Mouse (Mus musculus) lung, adult 2 months (tissue): Measurements from ENCODE around the gene Ranbp3l. TPM values are rescaled to one million over a fixed set of nuclear protein-coding genes. Genes with fewer than 3 reads are reported as not detected.

Experiments used
- DNase-seq: peaks from one replicate; pipeline ENCODE4 v3.0.0; 2022
- H3K4me1 ChIP-seq: fragments of 200-500 bp; 2 replicates; pipeline ENCODE4 v1.6.1; 2011; ENCODE audit warnings: low read length; ENCODE audit not compliant: control insufficient read depth, insufficient read depth
- H3K4me3 ChIP-seq: fragments of 200-500 bp; replicated peaks from 2 replicates; pipeline ENCODE3; 2011; ENCODE audit warnings: low read depth, mild to moderate bottlenecking, control low read depth, low read length; ENCODE audit errors: extremely low read depth
- CTCF ChIP-seq: fragments of 200-500 bp; IDR thresholded peaks from 2 replicates; pipeline ENCODE4 v1.5.1; 2011; ENCODE audit warnings: mild to moderate bottlenecking, low read length, control low read depth; ENCODE audit not compliant: insufficient read depth
- POLR2A ChIP-seq: fragments of 200-500 bp; IDR thresholded peaks from 2 replicates; pipeline ENCODE4 v1.6.1; 2011; ENCODE audit warnings: low read depth, mild to moderate bottlenecking, control low read depth, low read length, borderline replicate concordance; ENCODE audit errors: extremely low read depth
- WGBS: fragments of 180-500 bp; shearing (Covaris S2); methylation state at CpG from one replicate; pipeline ENCODE4 v1.1.7; 2018; 5-methylcytosine and 5-hydroxymethylcytosine counted together
- polyA plus RNA-seq: library from polyadenylated mRNA; depleted of rRNA; stranded (reverse); fragments of >200 nt; gene quantifications from 2 replicates; pipeline ENCODE4 v1.2.3, GENCODE M21; 2012; rRNA removed

Ranbp3l gene
- polyA plus RNA-seq, 1 experiment = 0.07 TPM

DNA sequence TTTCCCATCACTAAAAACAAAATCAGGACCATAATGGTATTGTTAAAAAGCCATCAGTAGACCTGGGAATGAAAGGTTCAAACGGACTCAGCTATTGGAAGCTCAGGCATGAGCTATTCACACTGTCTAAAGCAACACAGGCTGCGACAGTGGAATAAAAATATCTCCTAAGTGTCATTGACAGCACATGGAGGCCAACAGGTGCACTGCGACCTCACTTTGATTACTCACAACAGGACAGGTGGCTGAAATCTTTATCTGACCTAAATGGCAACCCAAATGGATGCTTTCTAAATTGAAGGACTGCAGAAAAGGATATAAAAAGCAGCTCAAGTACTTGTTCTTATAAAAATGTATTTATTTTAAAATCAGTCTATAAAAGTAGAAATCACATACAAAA lies 143.9 kb downstream of the Ranbp3l start:
- TF ChIP-seq CTCF = no peak
- no peak for TF ChIP-seq POLR2A
- DNase-seq = no peak
- 69% methylated on average over 3 of the region's 3 CpGs for WGBS
- Histone ChIP-seq H3K4me1 (no peaks in the 10 kb centered on the region), H3K4me3 (no peak overlapping the region)

DNA sequence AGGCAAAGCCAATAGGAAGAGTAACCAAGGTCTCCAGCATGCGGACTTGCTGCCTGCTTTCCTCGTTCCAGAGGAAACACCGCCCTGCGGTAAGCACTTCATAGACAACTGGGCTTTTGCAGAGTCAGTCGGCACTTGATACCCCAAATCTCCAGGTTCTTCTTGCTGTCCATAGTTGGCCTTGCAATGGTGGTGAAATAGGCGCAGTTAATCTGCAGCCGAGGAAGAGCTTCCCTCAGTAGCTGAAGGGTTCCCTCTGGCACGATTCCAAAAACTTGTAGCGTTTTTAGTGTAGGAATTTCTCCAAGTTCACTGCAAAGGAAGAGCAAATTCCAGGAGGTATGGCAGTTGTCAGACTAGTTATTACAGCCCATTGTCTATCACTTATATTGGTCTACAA lies 145.8 kb downstream of the Ranbp3l start:
- H3K4me1 ChIP-seq = no peaks in the 10 kb centered on the region
- 60% methylated on average over 9 of the region's 9 CpGs for WGBS
- DNase-seq = no peak
- no peak for TF ChIP-seq CTCF
- TF ChIP-seq POLR2A = no peak
- H3K4me3 ChIP-seq = no peak overlapping the region

DNA sequence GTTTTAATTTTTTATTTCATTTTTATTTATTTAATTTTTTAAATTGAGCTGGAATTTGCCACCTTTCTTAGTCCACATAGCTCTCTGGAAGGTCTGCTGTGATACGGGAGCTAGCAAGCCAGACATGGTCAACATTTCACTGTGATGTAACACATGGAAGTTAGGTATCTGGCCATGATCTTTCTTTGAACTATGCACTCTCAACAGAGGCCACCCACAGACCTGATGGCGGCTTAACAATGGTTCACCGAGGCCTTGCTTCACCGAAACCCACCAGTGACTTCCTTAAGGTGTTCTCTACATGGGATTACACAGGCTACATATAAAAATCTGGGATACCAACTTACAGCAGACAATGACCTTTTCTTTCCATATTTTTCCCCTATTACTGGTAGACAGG lies 146.4 kb downstream of the Ranbp3l start:
- 81% methylated on average over 4 of the region's 4 CpGs for WGBS
- TF ChIP-seq CTCF = no peak
- TF ChIP-seq POLR2A = no peak
- DNase-seq = no peak

DNA sequence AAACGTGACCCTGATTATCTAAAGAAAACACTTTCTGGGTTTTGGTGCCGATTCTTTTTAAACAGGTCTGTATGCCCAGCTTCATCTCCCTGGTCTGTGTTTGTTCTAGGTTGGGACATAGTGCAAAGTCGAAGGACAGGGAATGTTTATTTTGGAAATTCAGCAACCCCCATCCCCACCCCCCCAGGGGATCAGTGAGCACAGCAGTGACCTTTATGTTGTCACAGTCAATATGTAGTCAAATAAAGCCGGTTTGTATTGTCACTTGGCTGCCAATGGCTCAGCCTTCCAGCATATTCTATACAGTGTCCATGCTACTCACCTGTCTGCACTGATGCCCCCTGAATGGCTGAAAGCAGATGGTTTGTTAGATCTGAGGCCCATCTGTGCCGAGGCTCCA lies 146.8 kb downstream of the Ranbp3l start:
- 44% methylated on average over 5 of the region's 5 CpGs for WGBS
- TF ChIP-seq POLR2A (no peak), CTCF (no peak)
- DNase-seq = no peak
- no peak overlapping the region for H3K4me3 ChIP-seq
- no peaks in the 10 kb centered on the region for H3K4me1 ChIP-seq

More for the DNA sequence above, 146.4 kb downstream of the Ranbp3l start:
- H3K4me3 ChIP-seq = no peak overlapping the region
- no peaks in the 10 kb centered on the region for H3K4me1 ChIP-seq

Other genes starting within 250 kb of the Ranbp3l start
- gene Nadk2, start 103.3 kb downstream of the Ranbp3l start, polyA plus RNA-seq = 11.5 and 12.0 TPM in 2 replicates
- 7.5 and 15.3 TPM in 2 replicates for gene Lmbrd2, start 172.6 kb downstream of the Ranbp3l start, polyA plus RNA-seq
- 0.91 and 1.6 TPM in 2 replicates for gene Skp2, start 187.5 kb downstream of the Ranbp3l start, polyA plus RNA-seq